Mouse (Mus musculus) layer of hippocampus, adult 9-10 months (tissue): Measurements from ENCODE around the gene Lrrc4.

Source experiments
- DNase-seq: peaks from one replicate; pipeline ENCODE4 v3.0.0; 2022; ENCODE audit warnings: low spot score

The Lrrc4 gene

DNA sequence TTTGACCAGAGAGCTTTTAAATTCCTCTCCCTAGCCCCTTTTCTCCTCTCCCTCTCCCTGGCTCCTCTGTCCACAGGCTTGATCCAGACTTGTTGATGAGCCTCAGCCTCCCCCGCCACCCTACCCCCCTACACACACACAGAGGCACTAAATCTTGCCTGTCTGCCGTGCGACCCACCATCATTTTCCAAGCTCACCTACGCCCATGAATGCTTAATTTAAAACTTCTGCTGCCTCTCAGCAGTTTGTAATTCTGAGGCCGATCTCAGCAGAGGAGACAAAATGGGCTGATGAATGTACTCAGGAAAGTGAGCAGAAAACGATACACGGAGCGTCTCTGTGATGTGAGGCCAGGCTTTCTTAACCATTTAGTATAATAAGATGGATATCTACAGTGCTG is 23.1 kb upstream of the Lrrc4 start:
- no peak for DNase-seq

- no peak for DNase-seq
Observed at GRCm38 (mm10) chr6:28853654-28854053, 22.1 kb upstream of the Lrrc4 start.

- no peak for DNase-seq
Observed at GRCm38 (mm10) chr6:28853164-28853563, 21.6 kb upstream of the Lrrc4 start.

- no peak for DNase-seq
Observed at GRCm38 (mm10) chr6:28852342-28852741, 20.8 kb upstream of the Lrrc4 start.

GRCm38 (mm10) chr6:28850326-28850900 is 18.9 kb upstream of the Lrrc4 start:
- DNase-seq = no peak

- no peak for DNase-seq
Observed at GRCm38 (mm10) chr6:28849317-28849716, 17.8 kb upstream of the Lrrc4 start.

DNA sequence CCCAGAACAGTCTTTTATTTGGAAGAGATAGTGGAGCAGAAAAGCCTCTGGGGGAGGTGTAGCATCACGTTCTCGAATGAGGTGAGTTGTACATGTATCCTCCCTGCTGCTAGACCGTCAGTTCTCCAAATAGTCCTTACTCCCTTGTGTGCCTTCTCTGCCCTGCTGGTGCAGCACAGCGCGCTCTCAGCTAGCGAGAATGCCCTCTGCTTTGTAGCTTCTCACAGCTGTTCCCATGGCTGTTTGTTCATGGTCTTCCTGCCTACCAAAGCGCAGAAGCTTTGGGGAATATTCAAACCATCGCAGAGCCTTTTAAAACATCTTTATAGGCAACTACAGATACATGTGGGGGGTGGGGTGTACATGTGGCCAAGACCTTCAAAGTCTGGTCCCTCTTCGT is 17.3 kb upstream of the Lrrc4 start:
- DNase-seq = no peak

DNA sequence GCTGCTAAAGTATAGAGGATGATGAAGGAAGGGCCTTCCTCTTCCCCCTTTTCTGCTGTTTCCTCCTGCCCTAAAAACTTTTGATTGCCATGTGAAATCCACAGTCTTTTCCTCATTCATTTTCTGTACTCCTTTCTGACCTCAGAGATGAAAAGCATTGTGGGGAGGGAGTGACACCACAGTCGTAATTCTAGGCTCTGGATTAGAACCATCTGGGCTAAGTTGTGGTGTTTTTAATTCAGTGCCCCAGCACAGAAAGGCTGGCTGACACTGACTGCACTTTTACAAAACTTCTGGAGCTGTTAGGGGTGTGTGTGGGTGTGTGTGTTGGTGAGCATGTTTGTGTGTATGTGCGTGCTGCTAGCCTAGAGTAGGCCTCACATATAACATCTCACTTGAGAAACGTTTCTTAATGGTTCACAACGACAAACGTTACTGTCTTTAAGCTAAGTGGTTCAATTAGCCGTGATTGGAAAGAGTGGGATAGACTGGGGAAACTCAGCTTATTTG is 16.8 kb upstream of the Lrrc4 start:
- DNase-seq = no peak

DNA sequence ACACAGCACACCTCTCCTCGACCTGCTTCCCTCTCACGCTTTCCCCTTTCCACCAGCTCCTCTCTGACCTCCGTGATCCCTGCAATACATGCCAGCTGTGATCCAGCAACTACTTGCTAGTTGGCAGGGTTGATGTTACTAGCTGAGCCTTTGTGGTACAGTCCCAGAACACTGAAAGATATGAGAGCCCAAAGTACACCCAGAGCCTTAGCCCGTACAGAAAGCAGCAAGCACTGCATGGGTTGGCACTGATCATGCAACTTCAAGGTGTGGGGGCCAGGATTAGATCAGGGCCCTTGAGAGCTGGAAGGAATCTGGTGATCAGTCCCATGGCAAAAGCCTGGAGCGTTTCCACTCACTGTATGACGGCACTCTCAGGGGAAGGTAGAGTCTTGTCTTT is 16.1 kb upstream of the Lrrc4 start:
- no peak for DNase-seq

DNA sequence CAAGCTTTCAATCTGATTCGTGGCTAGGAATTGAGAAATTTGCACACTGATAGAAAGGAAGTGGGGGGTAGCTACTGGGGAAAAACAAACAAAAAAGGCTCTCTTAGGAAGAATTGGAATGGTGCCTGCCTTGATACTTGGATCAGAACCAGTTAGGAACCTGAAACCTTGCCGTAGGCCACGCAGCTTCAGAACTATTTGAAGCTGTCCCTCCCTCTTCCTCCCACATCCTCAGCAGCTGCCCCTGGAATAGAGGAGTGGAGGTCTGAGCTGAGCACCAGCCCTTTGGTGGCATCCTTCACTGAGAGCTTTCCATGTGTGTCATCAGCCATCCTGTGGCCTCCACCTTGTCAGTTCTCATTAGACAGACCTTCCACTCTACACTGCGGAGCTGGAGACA is 14.1 kb upstream of the Lrrc4 start:
- DNase-seq = no peak

- DNase-seq = peak; percentile 70
Observed at GRCm38 (mm10) chr6:28842375-28843276, 11.1 kb upstream of the Lrrc4 start.

DNA sequence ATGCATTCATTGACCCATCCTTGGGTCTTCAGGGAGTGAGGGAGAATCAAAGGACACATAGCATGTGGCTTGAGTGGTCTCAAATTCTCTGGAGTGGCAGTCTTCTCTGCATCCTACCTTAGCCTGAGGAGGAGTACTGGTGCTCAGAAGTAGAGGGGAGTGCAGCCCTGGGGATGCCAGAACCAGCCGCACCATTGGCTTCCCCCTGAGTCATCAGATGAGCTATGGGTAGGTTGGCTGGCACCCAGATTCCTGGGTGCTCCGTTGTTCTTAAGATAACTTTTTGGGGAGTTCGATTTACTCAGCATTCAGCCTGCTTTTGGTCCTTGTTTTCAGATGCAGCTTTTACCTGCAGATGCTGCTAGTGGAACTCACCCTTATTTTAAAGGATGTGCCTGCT is 10.0 kb upstream of the Lrrc4 start:
- DNase-seq = no peak

GRCm38 (mm10) chr6:28836600-28836999 is 5.1 kb upstream of the Lrrc4 start:
- DNase-seq = no peak

DNA sequence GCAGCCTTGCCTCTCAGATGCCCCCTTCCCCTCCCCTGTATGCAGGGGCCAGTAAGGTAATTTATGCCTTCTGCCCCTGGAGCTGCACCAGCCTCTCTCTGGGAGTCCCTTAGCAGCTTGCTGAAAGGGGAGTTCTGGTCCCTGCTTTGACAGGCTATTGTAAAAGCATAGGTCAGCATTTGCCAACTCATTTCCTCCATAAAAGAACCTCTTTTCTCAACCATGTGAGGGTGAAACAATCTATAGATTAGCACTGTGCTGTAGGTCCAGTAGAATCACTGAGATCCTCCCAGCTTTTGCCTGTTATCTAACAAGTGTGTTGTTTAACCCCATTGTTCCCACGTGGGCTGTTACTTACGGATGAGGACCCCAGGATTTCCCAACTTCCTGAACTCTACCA is 2.5 kb upstream of the Lrrc4 start:
- no peak for DNase-seq

- no peak for DNase-seq
Observed at GRCm38 (mm10) chr6:28833380-28833822, 1.9 kb upstream of the Lrrc4 start.

GRCm38 (mm10) chr6:28832751-28833291 is 1.3 kb upstream of the Lrrc4 start:
- DNase-seq = no peak

- DNase-seq = no peak
Observed at GRCm38 (mm10) chr6:28831854-28832750, 555 bp upstream of the Lrrc4 start.

GRCm38 (mm10) chr6:28830306-28830705 is 1.2 kb downstream of the Lrrc4 start:
- no peak for DNase-seq

GRCm38 (mm10) chr6:28828593-28828992 is 3.0 kb downstream of the Lrrc4 start:
- no peak for DNase-seq

DNA sequence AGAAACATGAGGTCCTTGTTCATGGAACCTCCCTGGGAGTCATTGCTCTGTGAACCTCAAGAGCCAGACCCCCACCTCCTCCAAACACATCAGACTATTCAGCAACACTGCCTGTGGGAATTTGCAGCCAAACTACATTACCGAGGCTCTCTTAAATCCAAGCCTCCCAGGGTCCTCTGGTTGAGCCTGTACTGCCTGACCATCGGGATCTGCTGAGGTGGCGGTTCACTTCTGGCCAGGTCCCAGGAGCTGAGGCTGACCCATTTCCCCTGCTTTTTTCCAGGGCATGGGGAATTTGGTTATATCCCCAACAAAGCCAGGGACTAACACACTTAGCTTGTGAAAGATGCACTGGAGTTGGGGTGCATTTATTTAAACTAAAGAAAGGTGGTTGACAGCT is 4.0 kb downstream of the Lrrc4 start:
- DNase-seq = no peak

DNA sequence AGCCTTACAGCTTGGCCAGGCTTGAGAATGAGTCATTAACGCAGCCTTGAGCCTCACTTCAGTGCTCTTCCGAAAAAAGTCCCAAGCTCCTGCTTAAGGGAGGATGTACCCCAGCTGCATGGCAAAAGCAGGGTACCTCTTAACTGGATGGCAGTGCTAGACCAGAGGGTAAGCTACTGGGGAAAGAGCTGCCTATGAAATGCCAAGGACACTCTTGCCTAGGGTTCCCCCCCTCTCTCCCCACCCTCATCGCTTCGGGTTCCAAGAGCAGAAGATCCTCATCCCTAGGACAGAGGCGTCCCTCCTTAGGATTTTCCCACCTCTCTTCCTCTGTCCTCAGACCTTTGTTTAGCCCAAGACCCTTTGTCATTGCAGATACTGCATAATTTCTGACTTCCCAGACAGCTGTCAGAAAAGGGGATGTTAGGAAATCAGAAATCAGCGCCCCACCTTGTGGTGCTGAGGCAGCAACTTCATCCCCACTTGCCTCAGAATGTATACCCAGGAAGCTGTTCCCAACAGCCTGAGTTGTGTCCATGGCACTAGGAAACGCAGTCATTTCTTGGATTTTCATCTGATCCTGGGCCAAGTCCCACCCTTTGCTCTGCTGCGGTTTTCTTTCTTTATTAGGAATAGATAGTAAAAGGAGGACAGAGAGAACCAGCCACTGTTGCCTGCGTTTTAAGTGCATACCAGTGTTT is 4.7 kb downstream of the Lrrc4 start:
- DNase-seq = no peak
